Mouse (Mus musculus) small intestine, adult 2 months (tissue): ENCODE data around the gene Zfp111. TPM values are rescaled to one million over a fixed set of nuclear protein-coding genes. Genes with fewer than 3 reads are reported as not detected.

Source experiments
- H3K27ac ChIP-seq: fragments of 200-500 bp; 2 replicates; pipeline ENCODE4 v1.5.1; 2012; ENCODE audit warnings: low read depth, low read length, control low read depth, inconsistent platforms; ENCODE audit not compliant: insufficient read depth
- H3K27me3 ChIP-seq: fragments of 200-500 bp; 2 replicates; pipeline ENCODE4 v1.6.1; 2012; ENCODE audit warnings: mild to moderate bottlenecking, moderate library complexity, low read length, inconsistent platforms; ENCODE audit not compliant: control insufficient read depth, insufficient read depth
- H3K36me3 ChIP-seq: fragments of 200-500 bp; 2 replicates; pipeline ENCODE4 v1.6.1; 2012; ENCODE audit warnings: mild to moderate bottlenecking, low read length, control low read depth, inconsistent platforms; ENCODE audit not compliant: control insufficient read depth, insufficient read depth
- H3K4me1 ChIP-seq: fragments of 200-500 bp; 2 replicates; pipeline ENCODE4 v1.6.1; 2012; ENCODE audit warnings: low read length, inconsistent platforms, mixed read lengths; ENCODE audit not compliant: control insufficient read depth, insufficient read depth, insufficient read length
- H3K4me3 ChIP-seq: fragments of 200-500 bp; 2 replicates; pipeline ENCODE4 v1.5.1; 2012; ENCODE audit warnings: low read depth, mild to moderate bottlenecking, control low read depth, inconsistent platforms, low read length, moderate library complexity
- CTCF ChIP-seq: fragments of 200-500 bp; IDR thresholded peaks from 2 replicates; pipeline ENCODE4 v1.5.1; 2012; ENCODE audit warnings: low read depth, mild to moderate bottlenecking, control low read depth, inconsistent platforms, low read length, moderate library complexity, mixed read lengths; ENCODE audit not compliant: insufficient replicate concordance, insufficient read length; ENCODE audit errors: extremely low read depth
- POLR2A ChIP-seq: fragments of 200-500 bp; IDR thresholded peaks from 2 replicates; pipeline ENCODE4 v1.6.1; 2012; ENCODE audit warnings: low read depth, mild to moderate bottlenecking, control low read depth, inconsistent platforms, low read length, moderate library complexity
- WGBS: fragments of 180-500 bp; shearing (Covaris S2); methylation state at CpG from one replicate; pipeline ENCODE4 v1.1.7; 2018; 5-methylcytosine and 5-hydroxymethylcytosine counted together
- polyA plus RNA-seq: library from polyadenylated mRNA; depleted of rRNA; stranded (reverse); fragments of >200 nt; gene quantifications from 2 replicates; pipeline ENCODE4 v1.2.3, GENCODE M21; 2012; rRNA removed

Zfp111 gene
- polyA plus RNA-seq = 0.28 and 0.70 TPM in 2 replicates

DNA sequence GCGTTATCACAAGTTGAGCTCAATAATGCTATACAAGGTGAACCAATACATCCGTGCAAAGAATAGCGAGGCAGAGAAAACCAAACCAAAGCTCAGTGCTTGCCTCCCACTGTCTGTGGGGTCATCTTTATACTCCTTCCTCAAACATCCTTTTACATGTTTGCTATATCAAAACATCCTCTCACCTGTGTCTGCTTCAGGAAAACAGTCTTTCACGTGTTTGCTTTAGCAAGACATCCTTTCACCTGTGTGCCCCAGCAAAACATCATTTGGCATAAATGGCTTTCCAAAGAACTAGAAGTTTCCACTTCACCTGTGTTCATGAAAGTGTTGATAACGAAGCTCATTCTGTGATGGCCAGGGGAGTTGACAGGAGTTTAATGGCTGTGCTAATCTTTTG, at the start of gene Zfp111:
TSS of gene Zfp111 (minus strand) at position 101 of the 400 bp plus-strand sequence.
- no peak within 1 kb of the TSS for H3K27ac ChIP-seq
- no peak within 1 kb of the TSS for H3K4me3 ChIP-seq
- no peaks in the 10 kb centered on the region for H3K36me3 ChIP-seq
- 68% methylated on average over 5 of the region's 5 CpGs for WGBS
- no peaks in the 10 kb centered on the region for H3K4me1 ChIP-seq
- TF ChIP-seq CTCF (no peak), POLR2A (no peak)
- no peaks in the 10 kb centered on the region for H3K27me3 ChIP-seq

DNA sequence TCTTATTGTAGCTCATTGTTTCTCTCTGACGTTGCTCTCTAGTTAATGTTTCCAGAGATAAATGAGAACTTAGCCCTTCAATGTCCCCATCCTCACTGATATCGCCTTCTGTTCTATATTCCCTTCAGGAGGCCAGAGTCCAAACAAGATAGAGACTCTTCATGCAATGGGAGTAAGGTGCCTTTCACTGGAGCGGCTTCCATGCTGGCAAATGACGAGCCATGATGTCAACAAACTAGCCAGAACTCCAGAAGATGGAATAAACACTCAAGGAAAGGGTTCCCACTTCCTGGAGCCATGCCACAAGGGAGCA, 48.7 kb upstream of the Zfp111 start:
- no peaks in the 10 kb centered on the region; the same call in 1 of the 2 replicates for H3K36me3 ChIP-seq
- no peak overlapping the region for H3K4me3 ChIP-seq
- H3K27ac ChIP-seq = peak overlapping the region; percentile 56; the same call in 1 of the 2 replicates
- no peaks in the 10 kb centered on the region for H3K27me3 ChIP-seq
- no peak for TF ChIP-seq CTCF
- TF ChIP-seq POLR2A = no peak
- 61% methylated on average over 4 of the region's 4 CpGs for WGBS
- no peaks in the 10 kb centered on the region for H3K4me1 ChIP-seq

DNA sequence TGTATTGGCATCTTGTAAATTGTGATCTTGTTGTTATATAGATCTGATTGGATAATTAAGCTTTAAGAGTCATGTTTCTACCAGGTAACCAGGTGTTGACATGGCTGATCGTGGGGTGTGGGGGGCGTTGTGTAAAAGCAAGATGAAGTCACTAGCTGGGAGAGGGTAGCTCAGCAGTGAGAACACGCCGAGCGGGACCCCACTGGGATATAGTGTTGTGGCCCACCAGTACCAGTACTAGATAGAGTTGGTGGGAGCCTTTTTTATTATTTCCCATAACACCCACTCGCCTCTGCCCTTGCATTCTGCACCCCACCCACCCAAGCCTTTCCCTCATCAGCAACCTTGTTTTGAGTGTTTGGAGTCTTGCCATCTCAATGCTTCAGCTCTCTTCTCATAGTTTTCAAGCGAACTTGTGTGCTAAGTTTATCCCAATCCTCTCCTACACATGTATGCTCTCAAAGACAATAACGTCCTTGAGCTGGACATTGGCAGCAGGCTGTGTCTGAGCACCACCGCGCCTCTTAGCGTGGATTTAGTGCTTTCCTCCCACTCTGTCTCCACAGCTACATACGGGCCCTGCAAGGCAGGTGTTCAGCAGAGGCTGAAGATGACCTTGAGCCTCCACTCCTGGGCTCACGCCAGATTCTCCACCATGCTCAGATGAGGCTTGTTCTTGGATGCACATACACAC, 48.2 kb upstream of the Zfp111 start:
- Histone ChIP-seq H3K4me1 (no peaks in the 10 kb centered on the region), H3K4me3 (no peak overlapping the region), H3K27me3 (no peaks in the 10 kb centered on the region), H3K27ac (0 out of 2 replicates have a peak overlapping the region, but pooled peaks have one; percentile 49), H3K36me3 (no peaks in the 10 kb centered on the region; the same call in 1 of the 2 replicates)
- 85% methylated on average over 13 of the region's 13 CpGs for WGBS
- no peak for TF ChIP-seq POLR2A
- TF ChIP-seq CTCF = no peak

DNA sequence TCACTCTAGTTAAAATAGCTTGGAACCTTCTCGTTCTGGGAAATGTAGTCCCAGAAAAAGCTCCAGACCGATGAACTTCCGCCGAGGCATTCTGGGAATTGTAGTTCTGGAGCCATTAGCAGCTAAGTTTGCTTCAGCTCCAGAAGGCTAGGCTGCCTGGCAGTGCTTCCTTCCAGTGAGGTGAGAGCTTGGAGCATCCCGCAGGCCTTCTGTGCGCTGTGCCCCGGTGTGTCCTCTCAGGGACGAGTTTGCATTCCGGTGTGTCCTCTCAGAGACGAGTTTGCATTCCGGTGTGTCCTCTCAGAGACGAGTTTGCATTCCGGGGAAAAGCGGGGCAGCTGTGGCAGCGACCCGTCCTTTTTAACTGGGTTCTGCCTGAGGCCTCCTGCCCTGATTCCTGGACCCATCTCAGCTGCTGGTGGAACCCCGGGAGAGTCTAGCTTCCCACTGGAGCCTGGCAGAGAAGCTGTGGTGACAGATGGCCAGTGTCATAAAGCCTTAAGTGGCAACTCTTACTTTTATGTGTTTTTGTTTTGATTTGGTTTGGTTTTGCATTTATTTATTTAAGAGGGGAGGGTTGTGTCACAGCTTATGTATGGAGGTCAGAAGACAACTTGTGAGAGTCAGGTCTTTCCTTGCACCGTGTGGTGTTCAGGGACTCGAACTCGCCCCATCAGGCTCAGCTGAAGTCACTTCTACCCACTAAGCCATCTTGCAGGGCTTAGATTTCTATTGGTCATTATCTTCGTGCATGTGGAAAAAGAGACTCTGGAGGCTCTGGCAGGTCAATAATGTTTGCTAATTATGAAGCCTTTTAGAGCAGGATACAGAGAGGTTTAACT, 43.6 kb upstream of the Zfp111 start, which contains the start of gene Zfp108:
TSS of gene Zfp108 (plus strand) at position 162 of the 842 bp plus-strand sequence.
- TF ChIP-seq CTCF (no peak), POLR2A (no peak; the same call in 1 of the 2 replicates)
- H3K4me1 ChIP-seq = no peaks in the 10 kb centered on the region; the same call in 1 of the 2 replicates
- H3K27ac ChIP-seq = no peak within 1 kb of the TSS
- 15% methylated on average over 21 of the region's 21 CpGs for WGBS
- H3K4me3 ChIP-seq = peak within 1 kb of the TSS; percentile 74
- no peaks in the 10 kb centered on the region for H3K36me3 ChIP-seq
- no peaks in the 10 kb centered on the region for H3K27me3 ChIP-seq

DNA sequence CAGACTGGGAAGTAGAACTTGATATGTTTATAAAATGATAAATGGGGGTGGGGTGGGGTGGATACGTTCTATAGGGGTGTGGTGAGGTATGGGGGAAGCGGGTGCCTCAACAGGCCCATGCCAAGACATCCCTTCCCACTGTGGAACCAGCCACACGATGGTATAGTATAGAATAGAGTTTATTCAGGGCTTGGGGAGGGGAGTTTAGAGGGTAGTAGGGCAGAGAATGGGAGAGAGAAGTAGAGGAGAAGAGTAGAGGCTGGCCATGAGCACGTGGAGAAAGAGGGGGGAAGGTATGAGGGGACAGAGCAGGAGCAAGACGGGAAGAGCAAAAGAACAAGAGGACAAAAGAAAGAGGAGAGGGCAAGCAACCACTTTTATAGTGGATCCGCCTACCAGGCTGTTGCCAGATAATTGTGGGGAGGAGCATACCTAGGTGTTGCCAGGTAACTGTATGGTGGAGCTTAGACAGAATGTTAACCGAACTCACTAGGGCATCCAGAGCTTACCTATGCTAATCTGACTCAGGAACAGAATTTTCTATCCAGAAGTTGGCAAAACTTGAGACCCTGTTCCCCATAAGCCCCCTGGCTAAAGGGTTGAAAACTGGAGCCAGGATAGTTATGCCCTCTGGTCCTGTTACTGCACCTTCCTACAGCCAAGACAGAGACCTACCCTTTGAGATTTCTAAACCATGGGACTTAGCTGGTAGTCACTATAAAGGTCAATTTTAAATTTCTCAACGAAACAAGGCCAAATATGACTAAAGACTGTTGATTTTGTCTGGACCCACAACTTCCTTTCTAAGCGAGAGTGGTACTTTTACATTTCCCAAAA, 42.8 kb upstream of the Zfp111 start:
- 52% methylated on average over 9 of the region's 9 CpGs for WGBS
- TF ChIP-seq POLR2A (no peak), CTCF (no peak)
- Histone ChIP-seq H3K4me1 (no peaks in the 10 kb centered on the region; the same call in 1 of the 2 replicates), H3K27me3 (no peaks in the 10 kb centered on the region), H3K4me3 (no peak overlapping the region), H3K36me3 (no peaks in the 10 kb centered on the region), H3K27ac (no peak overlapping the region)

DNA sequence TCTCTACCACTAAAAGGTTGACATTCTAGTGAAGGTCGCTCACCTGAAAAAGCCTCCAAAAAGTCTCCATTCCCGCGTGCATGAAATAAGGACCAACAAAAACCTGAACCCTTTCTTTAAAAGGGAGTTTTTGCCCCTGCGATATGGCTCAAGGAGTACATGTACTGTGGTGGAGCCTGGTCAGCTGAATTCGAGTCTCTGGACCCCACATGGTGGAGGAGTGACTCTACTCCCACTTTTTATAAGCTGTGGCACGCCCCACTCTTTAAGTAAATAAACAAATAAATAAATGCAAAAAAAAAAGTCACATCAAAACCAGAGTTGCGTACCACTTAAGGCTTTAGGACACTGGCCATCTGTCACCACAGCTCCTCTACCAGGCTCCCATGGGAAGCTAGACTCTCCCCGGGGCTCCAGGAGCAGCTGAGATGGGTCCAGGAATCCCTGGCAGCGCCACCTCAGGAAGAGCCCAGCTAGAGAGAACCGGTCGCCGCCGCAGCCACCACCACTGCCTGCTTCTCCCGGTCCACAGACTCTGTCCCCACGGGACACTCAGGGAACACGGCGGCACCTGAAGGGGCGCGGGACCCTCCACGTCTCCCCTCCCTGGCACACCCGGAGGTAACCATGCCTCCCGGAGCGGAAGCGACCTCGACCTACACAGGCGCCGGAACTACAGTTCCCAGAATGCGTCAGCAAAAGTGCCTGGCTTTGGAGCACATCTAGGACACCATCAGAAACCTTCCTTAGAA, 26.0 kb upstream of the Zfp111 start, which contains the start of gene Zfp109:
TSS of gene Zfp109 (minus strand) at position 521 of the 752 bp plus-strand sequence.
- H3K27ac ChIP-seq = no peak within 1 kb of the TSS
- H3K4me1 ChIP-seq = no peaks in the 10 kb centered on the region
- no peaks in the 10 kb centered on the region; the same call in 1 of the 2 replicates for H3K27me3 ChIP-seq
- TF ChIP-seq CTCF (no peak), POLR2A (no peak)
- H3K4me3 ChIP-seq = peak within 1 kb of the TSS; percentile 96
- WGBS = 4% methylated on average over 28 of the region's 28 CpGs
- no peaks in the 10 kb centered on the region for H3K36me3 ChIP-seq
